Mouse (Mus musculus) kidney, postnatal 10 days (tissue): ENCODE measurements around the gene Akap6.

Experiments
- DNase-seq: peaks from one replicate; pipeline ENCODE4 v3.0.0; 2021; ENCODE audit warnings: mixed read lengths

The Akap6 gene

GRCm38 (mm10) chr12:53061466-53062124 is 362.4 kb downstream of the Akap6 start:
- no peak for DNase-seq

- DNase-seq, result no peak
Measured at GRCm38 (mm10) chr12:53063003-53063402, 363.8 kb downstream of the Akap6 start.

GRCm38 (mm10) chr12:53064241-53064760 is 365.1 kb downstream of the Akap6 start:
- no peak for DNase-seq

- no peak for DNase-seq
Measured at GRCm38 (mm10) chr12:53065031-53065785, 366.0 kb downstream of the Akap6 start.

GRCm38 (mm10) chr12:53066321-53066720 is 367.1 kb downstream of the Akap6 start:
- no peak for DNase-seq

- no peak for DNase-seq
Measured at GRCm38 (mm10) chr12:53070907-53071306, 371.7 kb downstream of the Akap6 start.

- DNase-seq, result no peak
Measured at GRCm38 (mm10) chr12:53076595-53077400, 377.6 kb downstream of the Akap6 start.

- no peak for DNase-seq
Measured at GRCm38 (mm10) chr12:53085789-53086188, 386.6 kb downstream of the Akap6 start.

GRCm38 (mm10) chr12:53112276-53112675 is 413.1 kb downstream of the Akap6 start:
- no peak for DNase-seq

- DNase-seq, result no peak
Measured at GRCm38 (mm10) chr12:53119352-53119751, 420.2 kb downstream of the Akap6 start.

- DNase-seq, result peak; percentile 52
Measured at GRCm38 (mm10) chr12:53124131-53124530, 424.9 kb downstream of the Akap6 start.

- no peak for DNase-seq
Measured at GRCm38 (mm10) chr12:53124696-53125095, 425.5 kb downstream of the Akap6 start.

GRCm38 (mm10) chr12:53125286-53125685 is 426.1 kb downstream of the Akap6 start:
- no peak for DNase-seq

- no peak for DNase-seq
Measured at GRCm38 (mm10) chr12:53134196-53134595, 435.0 kb downstream of the Akap6 start.

GRCm38 (mm10) chr12:53137331-53137730 is 438.1 kb downstream of the Akap6 start:
- no peak for DNase-seq

- no peak for DNase-seq
Measured at GRCm38 (mm10) chr12:53144122-53144695, 445.0 kb downstream of the Akap6 start.

GRCm38 (mm10) chr12:53144760-53145159 is 445.6 kb downstream of the Akap6 start:
- DNase-seq, result no peak

GRCm38 (mm10) chr12:53145516-53145915 is 446.3 kb downstream of the Akap6 start:
- no peak for DNase-seq

- peak; percentile 13 for DNase-seq
Measured at GRCm38 (mm10) chr12:53146460-53147050, 447.4 kb downstream of the Akap6 start.

- DNase-seq, result no peak
Measured at GRCm38 (mm10) chr12:53147696-53148095, 448.5 kb downstream of the Akap6 start.

GRCm38 (mm10) chr12:53168189-53169003 is 469.2 kb downstream of the Akap6 start:
- no peak for DNase-seq

- DNase-seq, result no peak
Measured at GRCm38 (mm10) chr12:53191435-53191834, 492.3 kb downstream of the Akap6 start.
